ENCODE assay signal across 20 mouse cellular contexts in the genomic region with DNA sequence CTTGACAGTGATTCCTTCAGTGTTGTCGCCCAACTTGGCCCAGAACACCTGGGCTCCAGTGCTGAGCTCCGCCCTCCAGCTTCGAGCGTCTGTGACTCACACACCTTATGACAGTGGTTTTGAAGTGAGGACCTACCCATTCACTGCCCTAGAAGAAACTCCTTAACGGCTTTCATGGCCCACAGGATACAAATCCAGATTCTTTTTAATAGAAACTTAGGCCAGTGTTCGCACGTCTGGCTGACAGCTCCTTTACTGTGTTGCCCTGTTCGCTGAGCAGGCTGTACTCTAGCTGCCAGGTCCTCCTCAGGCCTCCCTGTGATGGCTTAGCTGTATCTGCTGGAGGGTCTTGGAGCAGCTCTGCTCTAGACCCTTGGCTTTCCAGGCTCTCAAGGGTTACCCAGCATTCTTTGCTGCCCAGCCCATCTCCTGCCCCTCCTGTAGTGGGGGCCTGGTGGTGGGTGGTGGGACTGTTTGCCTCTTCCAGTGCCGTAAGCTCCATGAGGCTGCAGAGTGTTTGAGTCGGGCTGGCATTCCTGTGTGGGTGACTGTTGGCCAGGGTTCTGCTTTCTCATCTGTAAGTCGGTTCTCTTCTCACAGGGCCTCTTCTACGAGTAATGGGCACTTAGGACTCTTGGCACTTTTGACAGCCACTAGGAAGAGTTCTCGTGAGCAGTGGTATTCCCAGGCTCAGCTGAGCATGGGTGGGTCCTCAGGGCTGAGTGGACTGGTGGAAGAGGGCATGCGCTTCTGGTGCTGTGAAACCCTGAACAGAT. TPM values are rescaled to one million over a fixed set of nuclear protein-coding genes. Genes with fewer than 3 reads are reported as not detected.
DNase-seq lines count a peak whose midpoint lies in the region; ATAC-seq lines count a peak whose summit lies in the region.
"Had no signal": no experiment of that assay in that cellular context is flagged by ENCODE, and none has a peak within 500 bp of the region (broad histone marks: within the 10 kb centered on the region; RNA-seq: fewer than 3 reads in every experiment).

No protein-coding gene starts in this region.

- H3K27ac ChIP-seq in forebrain, embryonic 10.5 days = no peak overlapping the region
- no peak overlapping the region for H3K27ac ChIP-seq in forebrain, embryonic 15.5 days (replicated peaks)
- H3K27ac ChIP-seq: embryonic facial prominence, embryonic 13.5 days; forebrain, embryonic 12.5 days; hindbrain, postnatal 0 days; kidney, postnatal 0 days; limb, embryonic 12.5 days; liver, embryonic 14.5 days had no signal

- no peak overlapping the region for H3K4me2 ChIP-seq in forebrain, embryonic 15.5 days (replicated peaks)
- H3K4me2 ChIP-seq: embryonic facial prominence, embryonic 13.5 days; forebrain, embryonic 12.5 days; limb, embryonic 12.5 days; midbrain, embryonic 11.5 days had no signal

- H3K9me3 ChIP-seq in forebrain, embryonic 10.5 days = no peaks in the 10 kb centered on the region
- H3K9me3 ChIP-seq in forebrain, embryonic 15.5 days = no peaks in the 10 kb centered on the region
- H3K9me3 ChIP-seq: embryonic facial prominence, embryonic 13.5 days; forebrain, embryonic 12.5 days; hindbrain, embryonic 10.5 days; limb, embryonic 12.5 days had no signal

- no peak overlapping the region for H3K4me3 ChIP-seq in forebrain, embryonic 10.5 days
- no peak overlapping the region for H3K4me3 ChIP-seq in forebrain, embryonic 15.5 days
- H3K4me3 ChIP-seq: embryonic facial prominence, embryonic 13.5 days; forebrain, embryonic 12.5 days; hindbrain, embryonic 10.5 days; limb, embryonic 12.5 days had no signal

- 86% methylated on average over 14 of the region's 14 CpGs for WGBS in forebrain, embryonic 10.5 days
- 80% methylated on average over 14 of the region's 14 CpGs for WGBS in forebrain, embryonic 15.5 days

- peaks cover 50% of the 10 kb centered on the region for H3K36me3 ChIP-seq in forebrain, embryonic 10.5 days (replicated peaks)
- H3K36me3 ChIP-seq in forebrain, embryonic 15.5 days = peaks cover 23% of the 10 kb centered on the region

- no peak for DNase-seq in frontal cortex, postnatal 25 days (ENCODE audit: low spot score in 2 of 2)
- peak; percentile 49 to 62 for DNase-seq in lung, adult 18-20 months
- no peak for DNase-seq in lung, postnatal 10 days
- DNase-seq in NIH3T3 (ENCODE audit: low read depth) = peak; percentile 48
- peak; percentile 35 for DNase-seq in lung, postnatal 25 days (ENCODE audit: low spot score)
- DNase-seq in forebrain, embryonic 10.5 days (ENCODE audit: extremely low spot score, low spot score) = no peak
- DNase-seq: adrenal gland, adult 2 months; cerebellum, adult 9-10 months; gastrocnemius, postnatal 36 days; spleen, adult 18-20 months had no signal

- H3K27me3 ChIP-seq in forebrain, embryonic 10.5 days (ENCODE audit: poor library complexity, severe bottlenecking) = no peaks in the 10 kb centered on the region
- no peaks in the 10 kb centered on the region for H3K27me3 ChIP-seq in forebrain, embryonic 15.5 days
- H3K27me3 ChIP-seq: embryonic facial prominence, embryonic 13.5 days; forebrain, embryonic 12.5 days; limb, embryonic 12.5 days had no signal

- H3K4me1 ChIP-seq in forebrain, embryonic 10.5 days = peaks cover 20% of the 10 kb centered on the region
- no peaks in the 10 kb centered on the region for H3K4me1 ChIP-seq in forebrain, embryonic 15.5 days

- peak; percentile 88 for ATAC-seq in frontal cortex, adult (ENCODE audit: low TSS enrichment)
- no peak for ATAC-seq in forebrain, embryonic 15.5 days (replicated peaks)

- H3K9ac ChIP-seq in forebrain, embryonic 15.5 days (replicated peaks) = no peak overlapping the region
- H3K9ac ChIP-seq: embryonic facial prominence, embryonic 13.5 days; forebrain, embryonic 12.5 days; limb, embryonic 12.5 days; liver, embryonic 14.5 days had no signal

RNA-seq across cellular contexts. Expression of a gene that starts 11.7 kb away (rescaled TPM):
- polyA plus RNA-seq in forebrain, embryonic 10.5 days (2016; fragmentation: Nextera tagmentation; extraction: Ambion mirVana) = 8.0 and 10.3 TPM in 2 replicates
- polyA plus RNA-seq in forebrain, embryonic 15.5 days (2015; fragmentation: Nextera tagmentation; extraction: Ambion mirVana) = 14.2 and 15.7 TPM in 2 replicates

RNA-seq across cellular contexts. Expression of a gene that starts 15.4 kb away (rescaled TPM):
- 0.40 and 0.54 TPM in 2 replicates for polyA plus RNA-seq in forebrain, embryonic 10.5 days (2016; fragmentation: Nextera tagmentation; extraction: Ambion mirVana)
- 0.13 and 0.19 TPM in 2 replicates for polyA plus RNA-seq in forebrain, embryonic 15.5 days (2015; fragmentation: Nextera tagmentation; extraction: Ambion mirVana)

RNA-seq across cellular contexts. Expression of a gene that starts 50.6 kb away (rescaled TPM):
- polyA plus RNA-seq in forebrain, embryonic 10.5 days (2016; fragmentation: Nextera tagmentation; extraction: Ambion mirVana) = 0.26 and 0.75 TPM in 2 replicates
- 0.64 and 0.92 TPM in 2 replicates for polyA plus RNA-seq in forebrain, embryonic 15.5 days (2015; fragmentation: Nextera tagmentation; extraction: Ambion mirVana)

Comparison
In these comparisons a context has a peak if more than half of its experiments do, and no peak if none do; other contexts are left out.
1. DNase-seq: peak in lung, adult 18-20 months (2 of 2), NIH3T3 (single experiment) and lung, postnatal 25 days (single experiment); none in frontal cortex, postnatal 25 days (0 of 2), lung, postnatal 10 days (single experiment) and forebrain, embryonic 10.5 days (single experiment).